Mouse (Mus musculus) stomach, postnatal 0 days (tissue): ENCODE results near the gene A630001G21Rik. TPM values are rescaled to one million over a fixed set of nuclear protein-coding genes. Genes with fewer than 3 reads are reported as not detected.
A peak's percentile ranks its signal among the peaks of the same experiment; 100 is the strongest.

ENCODE experiments used
- ATAC-seq: fragments of 200-750 bp; cut with Nextera tagmentation; 2 replicates; pipeline ENCODE4 v1.8.0; 2017; ENCODE audit not compliant: low FRiP score, low TSS enrichment
- DNase-seq: peaks from one replicate; pipeline ENCODE4 v3.0.0-alpha.2; 2016; ENCODE audit warnings: low spot score
- H3K27ac ChIP-seq: fragments of 300-500 bp; sonication (generic); replicated peaks from 2 replicates; pipeline ENCODE4 v1.5.1; 2014; ENCODE audit warnings: mild to moderate bottlenecking, control low read depth
- H3K27me3 ChIP-seq: fragments of 300-500 bp; sonication (generic); 2 replicates; pipeline ENCODE4 v1.6.1; 2014; ENCODE audit warnings: low read length; ENCODE audit not compliant: control insufficient read depth, insufficient read depth
- H3K36me3 ChIP-seq: fragments of 300-500 bp; sonication (generic); 2 replicates; pipeline ENCODE4 v1.6.1; 2014; ENCODE audit warnings: low read length, mixed read lengths; ENCODE audit not compliant: control insufficient read depth, insufficient read depth
- H3K4me1 ChIP-seq: fragments of 300-500 bp; sonication (generic); replicated peaks from 2 replicates; pipeline ENCODE4 v1.6.1; 2014; ENCODE audit warnings: antibody characterized with exemption; ENCODE audit not compliant: control insufficient read depth, insufficient read depth
- H3K4me2 ChIP-seq: fragments of 300-500 bp; sonication (generic); replicated peaks from 2 replicates; pipeline ENCODE4 v1.6.1; 2014; ENCODE audit warnings: low read depth, mild to moderate bottlenecking, control low read depth, moderate library complexity
- H3K4me3 ChIP-seq: fragments of 300-500 bp; sonication (generic); 2 replicates; pipeline ENCODE4 v1.5.1; 2014; ENCODE audit warnings: low read depth, low read length, control low read depth
- H3K9ac ChIP-seq: fragments of 300-500 bp; sonication (generic); 2 replicates; pipeline ENCODE4 v1.6.1; 2014; ENCODE audit warnings: mild to moderate bottlenecking, low read length, control low read depth, mixed read lengths
- H3K9me3 ChIP-seq: fragments of 300-500 bp; sonication (generic); 2 replicates; pipeline ENCODE4 v1.6.1; 2016; ENCODE audit warnings: low read length; ENCODE audit not compliant: control insufficient read depth
- CTCF ChIP-seq: IDR thresholded peaks from 2 replicates; pipeline ENCODE4 v1.5.1; 2016; ENCODE audit warnings: antibody characterized with exemption, low read depth, mild to moderate bottlenecking, moderate library complexity
- EP300 ChIP-seq: optimal IDR thresholded peaks from 2 replicates; pipeline ENCODE3; 2016; ENCODE audit warnings: antibody characterized with exemption
- WGBS: fragments of 180-500 bp; shearing (Covaris S2); extraction: QIAGEN DNeasy Blood & Tissue Kit; methylation state at CpG from one replicate; pipeline ENCODE4 v1.1.7; 2014; 5-methylcytosine and 5-hydroxymethylcytosine counted together
- polyA plus RNA-seq: library from polyadenylated mRNA; unstranded; fragments of >200 nt; fragmentation: Nextera tagmentation; extraction: Ambion mirVana; gene quantifications from 2 replicates; pipeline ENCODE4 v1.2.1, GENCODE M21; 2015

A630001G21Rik gene
- polyA plus RNA-seq, 1 experiment from 2014 or later: 0.72 TPM

DNA sequence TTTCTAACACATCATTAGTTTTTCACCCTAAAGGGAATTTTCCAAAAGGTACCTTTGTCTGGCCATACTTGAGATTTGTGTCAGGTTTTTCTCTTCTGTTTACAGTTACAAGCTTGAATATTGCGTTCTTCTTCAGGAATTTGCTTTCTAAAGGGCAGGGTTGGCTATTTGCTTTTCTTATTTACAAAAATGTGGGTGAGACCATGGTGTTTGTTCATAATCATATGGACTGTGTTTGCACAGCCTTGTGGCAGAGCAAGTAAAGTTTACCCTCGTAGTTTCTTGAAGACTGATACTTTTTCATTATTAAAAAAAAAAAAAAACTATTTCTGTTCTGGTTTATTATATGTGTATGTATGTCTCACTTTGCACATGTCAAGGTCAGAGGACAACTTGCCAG, 32.3 kb upstream of the A630001G21Rik start:
- Histone ChIP-seq H3K27me3 (no peaks in the 10 kb centered on the region), H3K4me2 (no peak overlapping the region; the same call in 1 of the 2 replicates), H3K4me1 (peaks cover 8% of the 10 kb centered on the region; the same call in 1 of the 2 replicates), H3K27ac (peak overlapping the region; percentile 61), H3K4me3 (no peak overlapping the region), H3K9me3 (no peaks in the 10 kb centered on the region), H3K9ac (no peak overlapping the region), H3K36me3 (no peaks in the 10 kb centered on the region)
- DNase-seq (no peak), ATAC-seq (peak; percentile 82)
- TF ChIP-seq CTCF (no peak), EP300 (no peak)
- 41% methylated on average over 2 of the region's 2 CpGs for WGBS

DNA sequence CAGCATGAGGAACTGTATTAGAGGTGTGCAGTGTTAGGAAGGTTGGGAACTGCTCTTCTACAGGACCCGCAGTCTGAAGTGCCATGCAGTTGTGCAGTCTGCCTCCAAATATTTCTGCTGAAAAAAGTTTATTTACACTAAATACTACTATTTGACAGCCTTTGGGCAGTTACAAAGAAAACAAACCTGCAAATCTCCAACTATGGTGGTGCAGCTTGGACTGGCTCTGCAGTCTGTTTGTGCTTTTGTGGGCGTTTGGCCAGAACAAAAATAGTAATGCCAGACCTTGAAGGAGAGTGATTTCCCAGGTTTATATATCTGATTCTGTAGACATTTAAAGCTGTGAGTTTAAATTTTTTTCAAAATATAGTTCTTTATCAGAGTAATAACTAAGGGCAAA, 31.9 kb upstream of the A630001G21Rik start:
- WGBS: 38% methylated on average over 2 of the region's 2 CpGs
- DNase-seq (no peak), ATAC-seq (no peak; the same call in 1 of the 2 replicates)
- H3K9me3 ChIP-seq: no peaks in the 10 kb centered on the region
- H3K27me3 ChIP-seq: no peaks in the 10 kb centered on the region
- no peak overlapping the region for H3K9ac ChIP-seq
- no peak overlapping the region for H3K4me2 ChIP-seq
- no peak overlapping the region for H3K4me3 ChIP-seq
- TF ChIP-seq CTCF (no peak), EP300 (no peak)
- peaks cover 8% of the 10 kb centered on the region; the same call in 1 of the 2 replicates for H3K4me1 ChIP-seq
- peak overlapping the region; percentile 63 for H3K27ac ChIP-seq
- H3K36me3 ChIP-seq: no peaks in the 10 kb centered on the region

GRCm38 (mm10) chr1:85809256-85809655, 30.8 kb upstream of the A630001G21Rik start:
- Histone ChIP-seq H3K27me3 (no peaks in the 10 kb centered on the region), H3K9me3 (no peaks in the 10 kb centered on the region), H3K4me1 (peaks cover 8% of the 10 kb centered on the region; the same call in 1 of the 2 replicates), H3K27ac (peak overlapping the region; percentile 63), H3K4me2 (no peak overlapping the region), H3K4me3 (no peak overlapping the region), H3K36me3 (no peaks in the 10 kb centered on the region), H3K9ac (no peak overlapping the region)
- WGBS: 32% methylated on average over 4 of the region's 4 CpGs
- DNase-seq (no peak), ATAC-seq (no peak)
- TF ChIP-seq CTCF (no peak), EP300 (no peak)

GRCm38 (mm10) chr1:85804551-85804950, 26.1 kb upstream of the A630001G21Rik start:
- DNase-seq (peak; percentile 51), ATAC-seq (peak; percentile 38; the same call in 1 of the 2 replicates)
- no peak overlapping the region for H3K27ac ChIP-seq
- no peak for TF ChIP-seq CTCF
- TF ChIP-seq EP300: no peak
- no peak overlapping the region for H3K9ac ChIP-seq
- no peak overlapping the region for H3K4me2 ChIP-seq
- 68% methylated on average over 8 of the region's 8 CpGs for WGBS
- H3K9me3 ChIP-seq: no peaks in the 10 kb centered on the region
- H3K36me3 ChIP-seq: no peaks in the 10 kb centered on the region
- no peaks in the 10 kb centered on the region for H3K27me3 ChIP-seq
- no peak overlapping the region for H3K4me3 ChIP-seq
- 0 out of 2 replicates have a peak, but pooled peaks cover 2% of the 10 kb centered on the region for H3K4me1 ChIP-seq

- Histone ChIP-seq H3K27me3 (no peaks in the 10 kb centered on the region), H3K9ac (no peak overlapping the region), H3K4me2 (no peak overlapping the region), H3K4me1 (peaks cover 2% of the 10 kb centered on the region; the same call in 1 of the 2 replicates), H3K36me3 (no peaks in the 10 kb centered on the region), H3K4me3 (no peak overlapping the region), H3K27ac (no peak overlapping the region), H3K9me3 (no peaks in the 10 kb centered on the region)
- DNase-seq: no peak
- no peak for TF ChIP-seq CTCF
- no peak for TF ChIP-seq EP300
- WGBS: 80% methylated on average over 1 of the region's 1 CpGs
- no peak for ATAC-seq
These were observed 24.1 kb upstream of the A630001G21Rik start for GRCm38 (mm10) chr1:85802517-85802916.

- no peak overlapping the region for H3K27ac ChIP-seq
- no peaks in the 10 kb centered on the region for H3K9me3 ChIP-seq
- 28% methylated on average over 1 of the region's 1 CpGs for WGBS
- TF ChIP-seq EP300 (no peak), CTCF (no peak)
- no peak overlapping the region for H3K9ac ChIP-seq
- no peak overlapping the region for H3K4me2 ChIP-seq
- peaks cover 2% of the 10 kb centered on the region; the same call in 1 of the 2 replicates for H3K4me1 ChIP-seq
- no peaks in the 10 kb centered on the region for H3K27me3 ChIP-seq
- peak; percentile 79 for ATAC-seq
- no peak for DNase-seq
- no peaks in the 10 kb centered on the region for H3K36me3 ChIP-seq
- H3K4me3 ChIP-seq: no peak overlapping the region
These were observed 21.3 kb upstream of the A630001G21Rik start for GRCm38 (mm10) chr1:85799776-85800175.
